Mouse (Mus musculus): ENCODE results near the gene Slc25a13. TPM values are rescaled to one million over a fixed set of nuclear protein-coding genes. Genes with fewer than 3 reads are reported as not detected.

The Slc25a13 gene
- polyA plus RNA-seq, 1 experiment from 2014 or later = 48.2 TPM

DNA sequence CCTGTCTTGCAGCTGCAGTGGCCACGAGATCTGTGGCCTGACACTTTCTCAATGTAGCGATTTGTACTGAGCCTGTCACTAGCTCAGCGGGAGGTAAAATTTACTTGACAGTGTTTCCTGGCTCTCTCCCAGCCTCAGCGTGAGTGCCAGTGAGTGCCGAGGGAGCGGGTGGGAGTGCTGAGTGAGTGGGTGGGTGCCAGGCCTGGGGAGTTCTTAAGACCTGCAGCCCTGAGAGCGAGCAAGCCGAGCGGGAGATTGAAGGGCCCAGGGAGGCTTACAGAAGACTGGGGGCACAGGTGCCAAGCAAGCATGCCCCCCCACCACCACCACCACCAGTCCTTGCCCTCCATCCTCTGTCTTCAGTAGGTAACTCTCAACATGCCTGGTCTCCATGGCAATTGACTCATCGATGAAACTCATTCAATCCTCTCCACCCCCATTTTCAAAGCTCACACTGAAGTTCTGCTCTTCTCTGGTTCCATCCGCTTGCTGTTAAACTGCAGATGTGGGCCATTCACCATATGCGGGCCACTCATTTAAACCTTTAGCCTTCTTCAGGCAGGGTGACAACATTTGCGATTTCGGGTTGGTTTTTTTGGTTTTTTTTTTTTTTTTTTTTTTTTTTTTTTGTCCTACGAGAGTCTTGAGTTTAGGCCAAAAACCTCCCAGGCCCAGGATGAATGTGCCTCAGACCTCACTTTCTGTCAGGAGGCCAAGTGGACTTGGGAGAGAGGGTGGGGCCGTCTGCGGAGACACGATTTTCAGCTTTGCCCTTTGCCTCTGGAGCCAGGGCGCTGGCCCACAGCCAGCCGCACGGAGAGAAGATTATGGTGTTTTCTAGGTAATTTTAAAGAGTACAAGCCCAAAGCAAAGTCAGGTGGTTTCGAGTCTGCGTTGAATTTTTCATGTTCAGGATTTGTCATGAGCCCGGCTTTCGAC, 224.9 kb downstream of the Slc25a13 start:
- peak; percentile 61; the same call in 1 of the 2 replicates for ATAC-seq
- H3K4me3 ChIP-seq (replicated peaks) = no peak overlapping the region
- peaks cover 8% of the 10 kb centered on the region for H3K4me1 ChIP-seq (replicated peaks)
- 51% methylated on average over 25 of the region's 25 CpGs for WGBS
- no peaks in the 10 kb centered on the region for H3K27me3 ChIP-seq (replicated peaks)
- no peaks in the 10 kb centered on the region for H3K36me3 ChIP-seq
- H3K9me3 ChIP-seq = no peaks in the 10 kb centered on the region
- peak overlapping the region; percentile 28; the same call in 1 of the 2 replicates for H3K4me2 ChIP-seq (replicated peaks)
- no peak overlapping the region for H3K27ac ChIP-seq
- no peak overlapping the region for H3K9ac ChIP-seq

DNA sequence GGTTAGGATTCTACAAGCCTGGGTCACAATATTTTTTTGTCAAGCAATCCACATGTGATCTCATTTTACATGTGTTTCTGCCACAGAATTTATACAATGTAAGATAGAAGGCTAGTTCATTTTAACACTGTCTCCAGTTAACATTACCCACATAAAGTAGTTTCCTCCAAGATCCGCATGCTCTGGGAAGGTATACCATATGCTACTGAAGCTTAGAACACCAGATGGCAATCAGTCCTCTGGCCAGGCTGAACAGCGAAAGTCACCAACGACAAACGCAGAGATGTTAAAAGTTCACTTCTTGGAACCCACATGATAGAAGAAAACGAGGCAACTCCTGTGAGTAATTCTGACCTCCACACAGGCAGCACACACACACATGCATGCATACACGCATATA, 225.7 kb downstream of the Slc25a13 start:
- no peak overlapping the region for H3K4me3 ChIP-seq (replicated peaks)
- H3K36me3 ChIP-seq = no peaks in the 10 kb centered on the region
- no peak overlapping the region for H3K27ac ChIP-seq
- H3K4me1 ChIP-seq (replicated peaks) = peaks cover 8% of the 10 kb centered on the region
- 73% methylated on average over 6 of the region's 6 CpGs for WGBS
- no peak overlapping the region for H3K9ac ChIP-seq
- H3K27me3 ChIP-seq (replicated peaks) = no peaks in the 10 kb centered on the region
- ATAC-seq = no peak
- no peak overlapping the region for H3K4me2 ChIP-seq (replicated peaks)
- H3K9me3 ChIP-seq = no peaks in the 10 kb centered on the region

All from intestine, embryonic 15.5 days (tissue).